ENCODE assay signal across 14 mouse cellular contexts in genomic region chr7:29046533-29046932, GRCm38 (mm10).
DNase-seq lines count a peak whose midpoint lies in the region; ATAC-seq and TF ChIP-seq lines count a peak whose summit lies in the region.
"Had no signal": no experiment of that assay in that cellular context is flagged by ENCODE, and none has a peak within 500 bp of the region (broad histone marks: within the 10 kb centered on the region; RNA-seq: fewer than 3 reads in every experiment).

No protein-coding gene starts in this region.

- no peak for ATAC-seq in forebrain, embryonic 11.5 days (replicated peaks; ENCODE audit: low FRiP score)
- no peak for ATAC-seq in forebrain, embryonic 14.5 days
- ATAC-seq in lung, embryonic 15.5 days (ENCODE audit: borderline replicate concordance, extremely low read depth, low FRiP score, low TSS enrichment): no peak
- ATAC-seq in lung, postnatal 0 days: no peak
- 0 out of 2 replicates have a peak, but pooled peaks have one; percentile 36 for ATAC-seq in embryonic facial prominence, embryonic 11.5 days (replicated peaks; ENCODE audit: insufficient number of reproducible peaks, low FRiP score, low TSS enrichment, low read depth)
- ATAC-seq in limb, embryonic 12.5 days (ENCODE audit: insufficient number of reproducible peaks, insufficient read depth, low FRiP score, low TSS enrichment, low read depth): peak; percentile 43; the same call in 1 of the 2 replicates
- ATAC-seq: intestine, embryonic 16.5 days had no signal

- TF ChIP-seq EP300 in lung, postnatal 0 days (IDR thresholded peaks at IDR 0.05): no peak

- DNase-seq in forebrain, embryonic 11.5 days (ENCODE audit: low spot score): peak; percentile 61
- no peak for DNase-seq in forebrain, embryonic 14.5 days (ENCODE audit: low spot score)
- no peak for DNase-seq in lung, postnatal 0 days (ENCODE audit: low spot score)
- no peak for DNase-seq in embryonic facial prominence, embryonic 11.5 days (ENCODE audit: low spot score)
- DNase-seq in cerebellum, postnatal 14 days: no peak
- DNase-seq in cerebellum, postnatal 10 days: no peak
- DNase-seq: adrenal gland, postnatal 36 days; lung, embryonic 14.5 days; thymus, postnatal 25 days had no signal

- no peak overlapping the region for H3K27ac ChIP-seq in forebrain, embryonic 11.5 days (ENCODE audit: low read depth, low read length)
- no peak overlapping the region for H3K27ac ChIP-seq in forebrain, embryonic 14.5 days (ENCODE audit: low read depth, low read length)
- no peak overlapping the region for H3K27ac ChIP-seq in lung, embryonic 15.5 days
- H3K27ac ChIP-seq in lung, postnatal 0 days (ENCODE audit: low read length): no peak overlapping the region
- no peak overlapping the region for H3K27ac ChIP-seq in embryonic facial prominence, embryonic 11.5 days (replicated peaks; ENCODE audit: low read depth, low read length)
- H3K27ac ChIP-seq in limb, embryonic 12.5 days: no peak overlapping the region
- H3K27ac ChIP-seq: layer of hippocampus, adult 2 months; midbrain, embryonic 12.5 days had no signal

- H3K4me1 ChIP-seq in forebrain, embryonic 11.5 days (replicated peaks; ENCODE audit: control insufficient read depth, insufficient read depth, low read length): no peaks in the 10 kb centered on the region; the same call in 1 of the 2 replicates
- H3K4me1 ChIP-seq in forebrain, embryonic 14.5 days (ENCODE audit: control insufficient read depth, insufficient read depth, low read length): peaks cover 4% of the 10 kb centered on the region; the same call in 1 of the 2 replicates
- H3K4me1 ChIP-seq in lung, embryonic 15.5 days: peaks cover 19% of the 10 kb centered on the region
- no peaks in the 10 kb centered on the region for H3K4me1 ChIP-seq in lung, postnatal 0 days (ENCODE audit: insufficient read depth, low read depth, low read length)
- H3K4me1 ChIP-seq in embryonic facial prominence, embryonic 11.5 days (ENCODE audit: control insufficient read depth, insufficient read depth, low read length): no peaks in the 10 kb centered on the region
- H3K4me1 ChIP-seq in limb, embryonic 12.5 days (replicated peaks): peaks cover 6% of the 10 kb centered on the region; the same call in 1 of the 2 replicates

- no peaks in the 10 kb centered on the region for H3K36me3 ChIP-seq in forebrain, embryonic 11.5 days (ENCODE audit: control insufficient read depth, insufficient read depth, low read length)
- H3K36me3 ChIP-seq in forebrain, embryonic 14.5 days (ENCODE audit: control insufficient read depth, insufficient read depth, low read length): no peaks in the 10 kb centered on the region
- no peaks in the 10 kb centered on the region for H3K36me3 ChIP-seq in lung, embryonic 15.5 days
- H3K36me3 ChIP-seq in lung, postnatal 0 days (ENCODE audit: insufficient read depth, low read length): no peaks in the 10 kb centered on the region
- H3K36me3 ChIP-seq in embryonic facial prominence, embryonic 11.5 days (replicated peaks; ENCODE audit: control insufficient read depth, insufficient read depth, low read depth, low read length): no peaks in the 10 kb centered on the region
- H3K36me3 ChIP-seq in limb, embryonic 12.5 days: no peaks in the 10 kb centered on the region
- H3K36me3 ChIP-seq: midbrain, embryonic 12.5 days had no signal

- TF ChIP-seq CTCF in lung, postnatal 0 days (IDR thresholded peaks at IDR 0.05): no peak

- 5% methylated on average over 12 of the region's 12 CpGs for WGBS in forebrain, embryonic 11.5 days
- WGBS in forebrain, embryonic 14.5 days: 4% methylated on average over 12 of the region's 12 CpGs
- WGBS in lung, embryonic 15.5 days: 6% methylated on average over 12 of the region's 12 CpGs
- 6% methylated on average over 11 of the region's 12 CpGs for WGBS in lung, postnatal 0 days
- WGBS in embryonic facial prominence, embryonic 11.5 days: 5% methylated on average over 11 of the region's 12 CpGs
- WGBS in limb, embryonic 12.5 days: 5% methylated on average over 12 of the region's 12 CpGs

- no peak overlapping the region for H3K9ac ChIP-seq in forebrain, embryonic 11.5 days (ENCODE audit: low read length)
- no peak overlapping the region for H3K9ac ChIP-seq in forebrain, embryonic 14.5 days (ENCODE audit: low read length)
- no peak overlapping the region for H3K9ac ChIP-seq in lung, embryonic 15.5 days
- no peak overlapping the region for H3K9ac ChIP-seq in lung, postnatal 0 days (replicated peaks; ENCODE audit: low read depth)
- no peak overlapping the region for H3K9ac ChIP-seq in embryonic facial prominence, embryonic 11.5 days (replicated peaks; ENCODE audit: low read length)
- no peak overlapping the region for H3K9ac ChIP-seq in limb, embryonic 12.5 days (replicated peaks)
- H3K9ac ChIP-seq: lung, embryonic 14.5 days; midbrain, embryonic 12.5 days had no signal

- no peak overlapping the region for H3K4me2 ChIP-seq in forebrain, embryonic 11.5 days (ENCODE audit: low read depth, low read length, severe bottlenecking)
- no peak overlapping the region for H3K4me2 ChIP-seq in forebrain, embryonic 14.5 days (ENCODE audit: low read length)
- 0 out of 2 replicates have a peak overlapping the region, but pooled peaks have one; percentile 16 for H3K4me2 ChIP-seq in lung, embryonic 15.5 days
- no peak overlapping the region for H3K4me2 ChIP-seq in lung, postnatal 0 days (replicated peaks; ENCODE audit: low read depth, low read length)
- no peak overlapping the region for H3K4me2 ChIP-seq in embryonic facial prominence, embryonic 11.5 days (ENCODE audit: low read depth, low read length)
- peak overlapping the region; percentile 32 for H3K4me2 ChIP-seq in limb, embryonic 12.5 days
- H3K4me2 ChIP-seq: lung, embryonic 14.5 days; midbrain, embryonic 12.5 days had no signal

- H3K4me3 ChIP-seq in forebrain, embryonic 11.5 days (ENCODE audit: low read depth, low read length): no peak overlapping the region
- H3K4me3 ChIP-seq in forebrain, embryonic 14.5 days (ENCODE audit: low read depth, low read length): no peak overlapping the region
- H3K4me3 ChIP-seq in lung, embryonic 15.5 days: no peak overlapping the region
- no peak overlapping the region for H3K4me3 ChIP-seq in lung, postnatal 0 days (ENCODE audit: low read depth, low read length)
- no peak overlapping the region for H3K4me3 ChIP-seq in embryonic facial prominence, embryonic 11.5 days (ENCODE audit: low read depth, low read length)
- H3K4me3 ChIP-seq in limb, embryonic 12.5 days (replicated peaks): 0 out of 2 replicates have a peak overlapping the region, but pooled peaks have one; percentile 6
- H3K4me3 ChIP-seq: layer of hippocampus, adult 2 months; midbrain, embryonic 12.5 days had no signal

- H3K9me3 ChIP-seq in forebrain, embryonic 11.5 days (ENCODE audit: control insufficient read depth, low read length): peaks cover 3% of the 10 kb centered on the region; the same call in 1 of the 2 replicates
- no peaks in the 10 kb centered on the region for H3K9me3 ChIP-seq in forebrain, embryonic 14.5 days (replicated peaks; ENCODE audit: control insufficient read depth, low read length)
- no peaks in the 10 kb centered on the region for H3K9me3 ChIP-seq in lung, embryonic 15.5 days
- H3K9me3 ChIP-seq in lung, postnatal 0 days (ENCODE audit: low read length): no peaks in the 10 kb centered on the region
- H3K9me3 ChIP-seq in embryonic facial prominence, embryonic 11.5 days (replicated peaks; ENCODE audit: control insufficient read depth, low read length): no peaks in the 10 kb centered on the region
- peaks cover 5% of the 10 kb centered on the region; the same call in 1 of the 2 replicates for H3K9me3 ChIP-seq in limb, embryonic 12.5 days
- H3K9me3 ChIP-seq: midbrain, embryonic 12.5 days had no signal

- no peaks in the 10 kb centered on the region for H3K27me3 ChIP-seq in forebrain, embryonic 11.5 days (ENCODE audit: control insufficient read depth, insufficient read depth, low read length)
- no peaks in the 10 kb centered on the region for H3K27me3 ChIP-seq in forebrain, embryonic 14.5 days (replicated peaks; ENCODE audit: control insufficient read depth, insufficient read depth, low read length)
- H3K27me3 ChIP-seq in lung, embryonic 15.5 days: peaks cover 9% of the 10 kb centered on the region; the same call in 1 of the 2 replicates
- no peaks in the 10 kb centered on the region for H3K27me3 ChIP-seq in lung, postnatal 0 days (replicated peaks; ENCODE audit: insufficient read depth, low read length)
- H3K27me3 ChIP-seq in embryonic facial prominence, embryonic 11.5 days (ENCODE audit: control insufficient read depth, insufficient read depth, low read length): no peaks in the 10 kb centered on the region; the same call in 1 of the 2 replicates
- no peaks in the 10 kb centered on the region; the same call in 1 of the 2 replicates for H3K27me3 ChIP-seq in limb, embryonic 12.5 days

Comparison
In these comparisons a context has a peak if more than half of its experiments do, and no peak if none do; other contexts are left out.
1. H3K4me2 ChIP-seq: peak in lung, embryonic 15.5 days (single experiment) and limb, embryonic 12.5 days (single experiment); none in forebrain, embryonic 11.5 days (single experiment), forebrain, embryonic 14.5 days (single experiment), lung, postnatal 0 days (single experiment) and embryonic facial prominence, embryonic 11.5 days (single experiment).
2. ATAC-seq: peak in embryonic facial prominence, embryonic 11.5 days (single experiment) and limb, embryonic 12.5 days (single experiment); none in forebrain, embryonic 11.5 days (single experiment), forebrain, embryonic 14.5 days (single experiment), lung, embryonic 15.5 days (single experiment) and lung, postnatal 0 days (single experiment).